Mouse (Mus musculus): ENCODE measurements around the gene Crmp1. TPM values are rescaled to one million over a fixed set of nuclear protein-coding genes. Genes with fewer than 3 reads are reported as not detected.
A peak's percentile ranks its signal among the peaks of the same experiment; 100 is the strongest.

Crmp1 gene
- polyA plus RNA-seq, 1 experiment from 2014 or later: 407 TPM

DNA sequence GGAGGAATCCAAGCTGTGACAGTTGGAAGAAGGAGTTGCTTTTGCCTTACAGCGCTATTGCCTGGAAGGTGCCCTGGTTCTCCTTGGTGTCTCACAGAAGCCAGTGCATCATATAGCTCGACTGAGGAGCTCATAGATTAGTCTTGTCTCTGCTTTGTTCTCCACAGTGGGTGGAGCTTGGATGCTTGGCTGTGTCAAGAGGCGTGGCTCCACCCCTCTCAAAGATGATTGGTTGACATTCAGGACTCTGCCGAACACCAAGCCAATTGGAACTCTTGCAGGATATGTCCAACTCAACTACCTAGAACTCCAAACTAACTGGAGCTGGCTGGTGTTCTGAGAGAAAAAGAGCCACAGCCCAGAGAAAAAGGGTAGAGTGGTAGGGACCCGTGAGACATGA lies 22.1 kb upstream of the Crmp1 start:
- 46% methylated on average over 5 of the region's 5 CpGs for WGBS
- peak overlapping the region; percentile 76 for H3K27ac ChIP-seq

DNA sequence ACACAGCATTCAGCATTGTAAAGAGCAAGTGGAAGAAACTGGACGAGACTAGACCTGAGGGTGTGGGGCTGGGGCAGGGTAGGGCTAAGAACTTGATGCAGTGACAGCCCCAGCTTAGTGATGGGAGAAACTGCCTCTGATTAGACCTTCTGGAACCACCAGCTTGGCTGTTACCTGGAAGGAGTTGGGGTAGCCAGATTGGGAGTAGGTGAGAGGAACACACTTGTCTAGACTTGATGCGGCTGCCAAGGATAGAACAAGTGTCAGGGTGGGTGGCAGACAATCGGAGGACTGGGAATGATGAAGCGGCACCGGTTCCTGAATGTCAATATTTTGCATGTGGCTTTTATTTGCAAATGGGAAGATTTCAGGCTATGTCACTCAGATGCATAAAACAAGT lies 21.2 kb upstream of the Crmp1 start:
- H3K27ac ChIP-seq: peak overlapping the region; percentile 59; the same call in 1 of the 2 replicates
- no peak overlapping the region for H3K4me3 ChIP-seq
- H3K36me3 ChIP-seq: no peaks in the 10 kb centered on the region
- DNase-seq (ENCODE audit: low spot score): no peak
- 89% methylated on average over 5 of the region's 5 CpGs for WGBS
- peaks cover 36% of the 10 kb centered on the region for H3K4me1 ChIP-seq (replicated peaks)
- H3K27me3 ChIP-seq (ENCODE audit: insufficient read depth, poor library complexity, severe bottlenecking): no peaks in the 10 kb centered on the region
- no peaks in the 10 kb centered on the region for H3K9me3 ChIP-seq

More for the DNA sequence above, 22.1 kb upstream of the Crmp1 start:
- Histone ChIP-seq H3K4me3 (no peak overlapping the region), H3K36me3 (no peaks in the 10 kb centered on the region), H3K4me1 (replicated peaks) (peaks cover 35% of the 10 kb centered on the region), H3K9me3 (no peaks in the 10 kb centered on the region), H3K27me3 (ENCODE audit: insufficient read depth, poor library complexity, severe bottlenecking) (no peaks in the 10 kb centered on the region)
- DNase-seq (ENCODE audit: low spot score): peak; percentile 22

DNA sequence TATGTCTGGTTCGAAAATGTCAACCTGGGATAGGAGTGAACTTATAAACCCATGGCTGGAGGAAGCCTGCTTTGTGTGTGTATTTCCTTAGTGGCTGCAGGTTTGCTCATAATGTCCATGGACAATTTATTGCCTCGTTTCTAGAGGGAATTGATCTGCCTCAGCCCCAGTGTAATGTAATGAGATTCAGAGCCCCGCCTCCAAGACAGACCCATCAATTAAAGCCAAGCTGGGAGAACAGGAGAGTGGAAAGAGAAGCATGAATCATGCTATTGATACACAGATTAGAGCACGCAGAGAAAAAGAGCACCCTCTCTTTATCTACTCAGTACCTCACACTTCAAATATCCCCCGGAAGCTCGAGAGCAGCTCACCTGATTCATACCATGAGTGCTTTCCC lies 20.2 kb upstream of the Crmp1 start:
- Histone ChIP-seq H3K4me1 (replicated peaks) (peaks cover 46% of the 10 kb centered on the region), H3K36me3 (no peaks in the 10 kb centered on the region), H3K4me3 (no peak overlapping the region), H3K9me3 (no peaks in the 10 kb centered on the region), H3K27me3 (ENCODE audit: insufficient read depth, poor library complexity, severe bottlenecking) (no peaks in the 10 kb centered on the region), H3K27ac (peak overlapping the region; percentile 81)
- 57% methylated on average over 6 of the region's 6 CpGs for WGBS
- peak; percentile 18 for DNase-seq (ENCODE audit: low spot score)

DNA sequence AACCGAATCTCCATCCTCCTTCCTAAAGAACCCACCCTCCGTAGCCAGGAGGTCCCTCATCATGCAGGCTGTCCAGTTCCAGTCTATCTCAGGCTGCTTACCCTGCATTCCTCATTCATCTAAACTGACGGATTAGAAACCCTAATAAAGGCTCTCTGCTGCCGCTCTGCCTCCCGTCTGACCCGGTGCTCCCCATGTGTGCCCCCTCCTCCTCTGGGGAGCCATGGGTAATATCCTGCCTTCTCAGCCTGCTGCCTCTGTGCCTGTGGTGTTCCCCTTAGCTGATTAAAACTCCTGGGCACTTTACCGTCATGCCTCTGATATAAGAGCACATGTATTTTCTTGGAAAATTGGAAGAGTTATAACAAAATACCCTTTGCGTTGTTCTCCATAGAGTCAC lies 19.4 kb upstream of the Crmp1 start:
- whole genome bisulfite sequencing: 58% methylated on average over 8 of the region's 8 CpGs
- Histone ChIP-seq H3K4me3 (no peak overlapping the region), H3K9me3 (no peaks in the 10 kb centered on the region), H3K27ac (peak overlapping the region; percentile 81), H3K4me1 (replicated peaks) (peaks cover 47% of the 10 kb centered on the region), H3K36me3 (no peaks in the 10 kb centered on the region), H3K27me3 (ENCODE audit: insufficient read depth, poor library complexity, severe bottlenecking) (no peaks in the 10 kb centered on the region)
- DNase-seq (ENCODE audit: low spot score): peak; percentile 10

DNA sequence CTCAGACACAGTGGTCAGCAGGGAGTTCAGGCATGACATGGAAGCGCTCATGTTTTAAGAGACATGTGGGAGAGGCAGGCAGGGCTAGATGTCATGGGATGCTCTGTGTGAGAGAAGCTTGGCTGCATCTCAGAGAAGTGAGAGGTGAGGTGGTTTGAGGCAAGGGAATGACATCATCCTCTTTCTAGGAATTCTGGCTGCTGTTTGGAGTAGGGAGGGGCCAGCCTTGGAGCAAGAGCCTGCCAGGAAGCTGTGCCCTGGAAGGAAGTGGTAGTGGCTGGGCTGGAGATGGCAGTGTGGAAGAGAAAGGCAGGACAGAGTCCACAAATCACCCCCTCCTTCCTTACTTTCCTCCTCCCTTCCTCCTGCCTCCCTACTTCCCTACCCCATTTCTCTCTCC lies 16.0 kb upstream of the Crmp1 start:
- 89% methylated on average over 1 of the region's 1 CpGs for WGBS
- Histone ChIP-seq H3K27me3 (ENCODE audit: insufficient read depth, poor library complexity, severe bottlenecking) (no peaks in the 10 kb centered on the region), H3K27ac (peak overlapping the region; percentile 30; the same call in 1 of the 2 replicates), H3K4me1 (replicated peaks) (peaks cover 54% of the 10 kb centered on the region), H3K9me3 (no peaks in the 10 kb centered on the region), H3K4me3 (no peak overlapping the region), H3K36me3 (no peaks in the 10 kb centered on the region)
- DNase-seq (ENCODE audit: low spot score): no peak

DNA sequence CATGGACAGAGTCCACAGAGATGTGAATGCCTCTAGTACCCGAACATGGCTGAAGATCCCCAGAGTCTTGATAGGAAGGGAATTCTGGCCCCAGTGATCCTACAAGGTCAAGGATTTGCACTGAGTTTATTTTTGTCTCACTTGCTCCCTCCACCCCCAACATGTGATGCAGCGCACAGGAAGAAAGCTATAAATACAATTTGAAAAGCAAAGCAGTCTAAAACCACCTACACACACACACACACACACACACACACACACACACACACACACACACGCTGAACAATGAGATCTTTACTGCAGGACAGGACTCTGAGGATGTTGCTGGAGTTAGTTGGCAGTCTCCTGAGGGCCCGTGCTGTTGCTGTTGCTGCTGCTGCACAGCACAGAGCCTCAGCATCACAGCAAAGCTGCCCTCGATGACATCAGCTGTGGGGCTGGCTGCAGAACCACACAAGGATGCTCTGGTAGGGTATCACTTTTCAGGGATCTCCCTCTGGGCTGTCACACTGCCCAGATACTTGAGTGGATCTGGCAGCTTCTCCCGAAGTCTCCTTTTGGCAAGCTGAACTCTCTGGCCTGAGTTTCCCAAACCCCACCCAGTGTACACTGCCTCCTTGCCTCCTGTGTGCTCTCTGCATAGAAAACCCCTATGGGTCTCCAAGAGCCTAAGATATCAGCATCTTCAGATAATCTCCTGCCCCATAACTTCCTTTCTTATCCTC lies 13.6 kb upstream of the Crmp1 start:
- no peaks in the 10 kb centered on the region for H3K27me3 ChIP-seq (ENCODE audit: insufficient read depth, poor library complexity, severe bottlenecking)
- no peaks in the 10 kb centered on the region for H3K9me3 ChIP-seq
- DNase-seq (ENCODE audit: low spot score): no peak
- H3K36me3 ChIP-seq: no peaks in the 10 kb centered on the region
- no peak overlapping the region for H3K4me3 ChIP-seq
- 72% methylated on average over 6 of the region's 6 CpGs for WGBS
- peaks cover 34% of the 10 kb centered on the region for H3K4me1 ChIP-seq (replicated peaks)
- peak overlapping the region; percentile 53; the same call in 1 of the 2 replicates for H3K27ac ChIP-seq

DNA sequence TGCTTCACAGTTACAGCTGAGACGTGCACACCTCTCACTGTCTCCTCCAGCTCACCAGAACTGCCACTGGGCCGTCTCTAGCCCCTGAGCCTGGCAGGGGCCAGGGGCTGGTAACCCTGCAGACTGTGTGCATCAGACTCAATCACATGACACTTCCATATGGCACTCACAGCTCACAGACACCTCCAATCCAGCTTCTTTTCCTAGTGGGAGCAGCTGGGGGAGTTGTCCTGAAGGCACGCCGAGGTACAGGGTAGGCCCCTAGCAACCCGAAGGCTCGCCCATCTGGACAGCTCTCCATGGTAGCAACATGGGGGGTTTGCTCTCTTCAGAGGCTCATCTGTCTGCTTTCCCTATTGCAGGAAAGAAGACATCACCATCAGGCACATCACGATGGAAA lies 12.8 kb upstream of the Crmp1 start:
- Histone ChIP-seq H3K27ac (peak overlapping the region; percentile 53), H3K36me3 (no peaks in the 10 kb centered on the region), H3K4me1 (replicated peaks) (peaks cover 34% of the 10 kb centered on the region), H3K27me3 (ENCODE audit: insufficient read depth, poor library complexity, severe bottlenecking) (no peaks in the 10 kb centered on the region), H3K4me3 (no peak overlapping the region), H3K9me3 (no peaks in the 10 kb centered on the region)
- peak; percentile 36 for DNase-seq (ENCODE audit: low spot score)
- WGBS: 71% methylated on average over 7 of the region's 7 CpGs

DNA sequence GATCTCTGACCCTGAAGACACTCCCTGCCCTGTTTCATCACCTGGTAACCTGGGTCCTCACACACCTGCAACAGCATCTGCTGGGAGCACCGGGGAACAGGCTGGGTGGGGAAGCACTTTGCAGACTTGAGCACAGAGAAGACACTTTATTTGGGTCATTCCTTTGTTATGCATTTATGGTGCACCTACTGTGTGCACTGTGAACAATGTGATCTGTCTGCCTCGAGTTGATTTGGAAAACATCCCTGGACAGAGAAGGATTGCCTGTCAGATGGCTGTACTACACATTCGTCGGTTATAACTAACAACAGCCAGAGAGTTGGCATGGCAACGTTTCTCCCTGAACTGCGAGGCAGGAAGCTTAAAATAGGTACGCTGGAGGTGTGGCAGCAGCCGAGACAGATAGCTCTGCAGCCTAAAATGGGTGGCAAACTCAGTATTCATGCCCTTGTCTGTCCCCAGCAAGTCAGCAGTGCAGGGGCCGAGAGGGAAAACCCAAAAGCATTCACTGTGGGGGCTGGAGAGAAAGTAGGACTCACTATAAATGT lies 8.7 kb upstream of the Crmp1 start:
- Histone ChIP-seq H3K36me3 (no peaks in the 10 kb centered on the region), H3K27ac (no peak overlapping the region), H3K4me3 (no peak overlapping the region), H3K4me1 (replicated peaks) (peaks cover 19% of the 10 kb centered on the region), H3K9me3 (no peaks in the 10 kb centered on the region), H3K27me3 (ENCODE audit: insufficient read depth, poor library complexity, severe bottlenecking) (0 out of 2 replicates have a peak, but pooled peaks cover 9% of the 10 kb centered on the region)
- WGBS: 60% methylated on average over 9 of the region's 9 CpGs
- DNase-seq (ENCODE audit: low spot score): no peak

DNA sequence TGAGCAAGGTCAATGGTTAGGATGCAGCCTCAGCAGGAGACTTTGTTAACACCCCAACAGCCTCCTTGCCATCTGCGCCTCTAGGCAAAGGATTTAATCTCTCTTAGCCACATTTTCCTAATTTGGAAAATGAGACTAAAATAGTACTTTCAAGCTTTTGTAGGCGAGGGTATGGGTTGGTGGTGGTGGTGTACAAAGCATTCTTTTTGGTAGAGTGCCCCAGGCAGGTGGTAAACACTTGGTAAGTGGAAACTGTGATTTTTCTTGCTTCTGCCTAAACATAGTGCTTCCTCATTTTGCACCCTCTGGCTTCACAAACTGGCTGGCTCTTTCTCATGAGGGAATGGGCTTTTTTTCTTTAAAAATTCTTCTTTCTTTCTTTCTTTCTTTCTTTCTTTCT lies 3.1 kb upstream of the Crmp1 start:
- H3K4me3 ChIP-seq: no peak overlapping the region

DNA sequence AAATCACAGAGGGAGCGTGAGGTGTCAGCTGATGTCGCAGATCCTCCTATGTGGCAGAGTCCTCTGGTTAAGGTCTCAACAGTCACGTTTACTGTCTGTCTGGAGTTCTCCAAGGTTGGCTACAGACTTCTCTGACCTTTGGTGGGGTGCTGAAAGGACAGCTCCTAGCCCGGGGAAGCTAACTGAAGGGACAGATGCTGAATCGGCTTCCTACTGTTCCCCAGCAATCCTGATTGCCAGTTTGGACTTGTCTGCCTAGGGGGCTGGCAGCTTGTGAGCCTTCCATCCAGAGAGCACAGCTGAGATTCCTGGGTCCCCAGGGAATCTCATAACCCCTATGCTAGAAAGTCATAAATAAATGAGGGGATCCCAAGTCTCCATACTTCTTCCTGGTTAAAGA lies 1.2 kb upstream of the Crmp1 start:
- Histone ChIP-seq H3K27ac (no peak overlapping the region), H3K4me3 (no peak overlapping the region), H3K36me3 (no peaks in the 10 kb centered on the region), H3K27me3 (ENCODE audit: insufficient read depth, poor library complexity, severe bottlenecking) (peaks cover 71% of the 10 kb centered on the region), H3K9me3 (no peaks in the 10 kb centered on the region), H3K4me1 (replicated peaks) (peaks cover 51% of the 10 kb centered on the region)
- DNase-seq (ENCODE audit: low spot score): peak; percentile 73
- 6% methylated on average over 5 of the region's 5 CpGs for WGBS

More for the DNA sequence above, 3.1 kb upstream of the Crmp1 start:
- DNase-seq (ENCODE audit: low spot score): no peak
- Histone ChIP-seq H3K27ac (no peak overlapping the region), H3K36me3 (no peaks in the 10 kb centered on the region), H3K4me1 (replicated peaks) (peaks cover 32% of the 10 kb centered on the region), H3K27me3 (ENCODE audit: insufficient read depth, poor library complexity, severe bottlenecking) (peaks cover 54% of the 10 kb centered on the region), H3K9me3 (no peaks in the 10 kb centered on the region)
- WGBS: 42% methylated on average over 2 of the region's 2 CpGs

DNA sequence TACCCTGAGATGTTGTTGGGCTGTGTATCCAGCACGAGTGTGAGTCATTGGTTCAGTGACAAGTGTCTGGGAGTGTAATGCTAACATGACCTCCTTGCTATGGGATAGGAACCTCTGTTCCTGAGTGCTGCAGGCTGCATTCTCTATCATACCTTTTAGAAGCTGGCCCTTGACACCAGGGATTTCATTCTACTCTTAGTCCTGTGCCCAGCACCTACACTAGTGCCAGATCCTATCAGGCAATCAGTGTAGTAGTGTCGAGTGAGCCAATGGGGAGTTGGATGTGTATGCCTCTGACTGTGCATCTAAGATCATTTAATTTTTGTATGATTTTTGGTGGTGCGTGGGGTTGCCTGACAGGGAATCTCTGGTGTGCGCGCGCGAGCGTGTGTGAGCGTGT lies 516 bp upstream of the Crmp1 start:
- Histone ChIP-seq H3K9me3 (no peaks in the 10 kb centered on the region), H3K27ac (peak overlapping the region; percentile 94), H3K36me3 (no peaks in the 10 kb centered on the region), H3K4me3 (peak overlapping the region; percentile 80), H3K4me1 (replicated peaks) (peaks cover 57% of the 10 kb centered on the region), H3K27me3 (ENCODE audit: insufficient read depth, poor library complexity, severe bottlenecking) (peaks cover 71% of the 10 kb centered on the region)
- 15% methylated on average over 9 of the region's 9 CpGs for WGBS
- no peak for DNase-seq (ENCODE audit: low spot score)

DNA sequence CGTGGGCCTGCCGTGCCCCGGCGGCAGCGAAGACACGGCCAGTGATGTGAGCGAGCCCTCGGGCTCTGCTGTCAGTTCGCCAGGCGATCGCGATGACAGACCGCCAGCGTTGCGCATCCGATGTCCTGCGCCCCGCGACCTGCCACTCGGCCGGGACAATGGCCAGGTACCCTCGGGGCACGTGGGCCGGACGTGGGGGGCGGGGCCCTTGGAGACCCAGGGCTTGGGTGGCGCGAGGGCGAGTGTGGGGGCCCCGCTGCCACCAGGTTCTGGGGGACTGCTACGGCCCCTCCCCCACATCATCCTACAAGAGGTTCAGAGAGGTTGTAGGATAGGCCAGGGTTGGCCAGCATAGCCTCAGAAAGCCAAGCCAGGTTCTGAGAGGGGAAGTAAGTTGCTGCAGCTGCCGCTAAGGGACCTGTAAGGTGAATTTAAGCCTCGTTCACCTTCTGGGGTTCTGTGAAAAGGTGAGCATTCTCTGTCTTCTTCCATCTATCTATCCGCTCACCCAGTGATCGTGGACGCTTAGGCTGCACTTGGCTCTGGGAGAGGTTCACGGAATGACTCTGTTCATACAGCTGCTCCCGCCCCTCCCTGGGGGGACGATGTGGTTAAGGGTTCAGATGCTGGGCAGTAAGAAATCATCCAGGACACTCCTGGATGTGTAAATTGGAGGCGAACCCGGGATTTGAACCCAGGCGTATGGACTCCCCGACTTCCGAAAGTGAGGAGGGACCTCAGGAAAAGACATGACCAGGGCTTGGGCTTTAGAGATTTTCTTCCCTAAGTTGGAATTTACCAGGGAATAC lies 824 bp downstream of the Crmp1 start:
- Histone ChIP-seq H3K4me3 (peak overlapping the region; percentile 80), H3K27ac (peak overlapping the region; percentile 94), H3K27me3 (ENCODE audit: insufficient read depth, poor library complexity, severe bottlenecking) (peaks cover 76% of the 10 kb centered on the region), H3K9me3 (no peaks in the 10 kb centered on the region), H3K4me1 (replicated peaks) (peaks cover 71% of the 10 kb centered on the region), H3K36me3 (no peaks in the 10 kb centered on the region)
- DNase-seq (ENCODE audit: low spot score): peak; percentile 14
- WGBS: 10% methylated on average over 44 of the region's 44 CpGs

Measured in hindbrain, embryonic 10.5 days (tissue).